Mouse (Mus musculus) lung, embryonic 15.5 days (tissue): ENCODE results near the gene Tpm1. TPM values are rescaled to one million over a fixed set of nuclear protein-coding genes. Genes with fewer than 3 reads are reported as not detected.

Source experiments
- ATAC-seq: fragments of 200-750 bp; cut with Nextera tagmentation; 2 replicates; pipeline ENCODE4 v1.8.0; 2017; ENCODE audit warnings: moderate number of reproducible peaks, borderline replicate concordance; ENCODE audit not compliant: low FRiP score, low TSS enrichment; ENCODE audit errors: extremely low read depth
- H3K27ac ChIP-seq: fragments of 300-500 bp; sonication (generic); 2 replicates; pipeline ENCODE4 v1.5.1; 2015; ENCODE audit warnings: moderate library complexity, mild to moderate bottlenecking, inconsistent platforms
- H3K27me3 ChIP-seq: fragments of 300-500 bp; sonication (generic); 2 replicates; pipeline ENCODE4 v1.6.1; 2015; ENCODE audit warnings: inconsistent platforms
- H3K36me3 ChIP-seq: fragments of 300-500 bp; sonication (generic); 2 replicates; pipeline ENCODE4 v1.6.1; 2015; ENCODE audit warnings: inconsistent platforms
- H3K4me1 ChIP-seq: fragments of 300-500 bp; sonication (generic); 2 replicates; pipeline ENCODE4 v1.6.1; 2015; ENCODE audit warnings: inconsistent platforms
- H3K4me2 ChIP-seq: fragments of 300-500 bp; sonication (generic); 2 replicates; pipeline ENCODE4 v1.6.1; 2015; ENCODE audit warnings: inconsistent platforms, mild to moderate bottlenecking, moderate library complexity
- H3K4me3 ChIP-seq: fragments of 300-500 bp; sonication (generic); 2 replicates; pipeline ENCODE4 v1.5.1; 2015; ENCODE audit warnings: mild to moderate bottlenecking, inconsistent platforms
- H3K9ac ChIP-seq: fragments of 300-500 bp; sonication (generic); 2 replicates; pipeline ENCODE4 v1.6.1; 2015; ENCODE audit warnings: inconsistent platforms
- H3K9me3 ChIP-seq: fragments of 300-500 bp; sonication (generic); 2 replicates; pipeline ENCODE4 v1.6.1; 2016; ENCODE audit warnings: inconsistent platforms
- whole genome bisulfite sequencing: fragments of 180-500 bp; shearing (Covaris S2); methylation state at CpG from one replicate; pipeline ENCODE4 v1.1.7; 2015; 5-methylcytosine and 5-hydroxymethylcytosine counted together
- polyA plus RNA-seq: library from polyadenylated mRNA; unstranded; fragments of >200 nt; fragmentation: Nextera tagmentation; extraction: Ambion mirVana; gene quantifications from 2 replicates; pipeline ENCODE4 v1.2.1, GENCODE M21; 2015

Tpm1 gene
- polyA plus RNA-seq, 1 experiment from 2014 or later: 774 TPM

DNA sequence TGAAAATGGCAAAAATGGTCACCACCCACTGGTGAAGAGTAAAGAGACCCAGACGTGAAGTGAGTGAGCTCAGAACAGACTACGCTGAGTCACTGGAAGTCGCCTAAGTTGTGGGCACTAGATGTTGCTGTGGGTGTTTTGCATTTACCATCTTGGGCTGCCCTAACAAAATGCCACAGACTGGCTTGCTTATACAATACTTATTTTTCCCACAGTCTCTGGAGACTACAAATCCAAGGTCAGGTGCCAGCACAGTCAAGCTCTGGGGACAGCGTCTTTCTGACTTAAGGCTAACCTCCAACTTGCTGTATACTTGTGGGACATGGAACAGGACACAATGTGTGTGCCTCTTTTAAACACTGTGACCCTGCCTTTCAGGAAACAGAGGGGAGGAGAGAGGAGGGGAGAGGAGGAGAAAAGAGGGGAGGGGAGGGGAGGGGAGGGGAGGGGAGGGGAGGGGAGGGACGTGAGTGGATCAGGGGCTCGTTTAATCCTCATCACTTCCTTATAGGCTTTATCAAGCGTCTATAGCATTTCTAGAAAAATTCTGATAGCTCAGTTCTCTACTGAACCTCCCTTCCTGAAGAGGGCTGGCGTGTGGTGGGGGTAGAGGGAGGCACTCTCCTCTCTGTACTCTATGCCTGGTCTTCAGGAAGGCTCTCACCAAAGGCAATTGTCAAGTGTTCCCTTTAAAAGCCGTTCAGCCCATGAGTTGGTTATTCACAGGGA lies 58.0 kb downstream of the Tpm1 start:
- no peak for ATAC-seq
- no peak overlapping the region for H3K4me2 ChIP-seq
- H3K9me3 ChIP-seq: no peaks in the 10 kb centered on the region
- WGBS: 50% methylated on average over 9 of the region's 9 CpGs
- H3K27me3 ChIP-seq: no peaks in the 10 kb centered on the region
- H3K36me3 ChIP-seq: no peaks in the 10 kb centered on the region
- H3K27ac ChIP-seq: peak overlapping the region; percentile 38
- H3K9ac ChIP-seq: no peak overlapping the region
- H3K4me3 ChIP-seq: no peak overlapping the region
- H3K4me1 ChIP-seq: peaks cover 45% of the 10 kb centered on the region

DNA sequence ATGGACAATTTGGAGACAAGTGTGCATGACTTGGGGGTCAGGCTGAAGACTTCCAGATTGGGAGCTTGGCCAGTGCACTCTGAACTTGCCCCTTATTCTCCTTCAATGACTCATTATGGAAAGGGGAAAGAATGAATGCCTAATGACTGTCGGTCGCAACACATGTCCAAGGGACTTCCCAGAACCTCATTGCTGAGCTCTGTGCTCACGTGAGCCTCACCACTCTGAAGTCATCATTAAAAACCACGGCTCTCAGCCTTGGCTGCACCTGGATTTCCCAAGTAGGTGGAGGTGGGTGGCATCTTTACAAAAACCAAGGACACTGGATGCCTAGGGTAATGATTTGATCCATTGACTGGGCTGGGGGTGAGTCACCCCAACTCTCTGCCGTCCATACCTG lies 59.2 kb downstream of the Tpm1 start:
- Histone ChIP-seq H3K4me2 (no peak overlapping the region), H3K4me1 (peaks cover 45% of the 10 kb centered on the region), H3K9me3 (no peaks in the 10 kb centered on the region), H3K27ac (peak overlapping the region; percentile 95), H3K27me3 (no peaks in the 10 kb centered on the region), H3K4me3 (no peak overlapping the region), H3K36me3 (no peaks in the 10 kb centered on the region), H3K9ac (no peak overlapping the region)
- ATAC-seq: no peak
- WGBS: 82% methylated on average over 5 of the region's 5 CpGs

DNA sequence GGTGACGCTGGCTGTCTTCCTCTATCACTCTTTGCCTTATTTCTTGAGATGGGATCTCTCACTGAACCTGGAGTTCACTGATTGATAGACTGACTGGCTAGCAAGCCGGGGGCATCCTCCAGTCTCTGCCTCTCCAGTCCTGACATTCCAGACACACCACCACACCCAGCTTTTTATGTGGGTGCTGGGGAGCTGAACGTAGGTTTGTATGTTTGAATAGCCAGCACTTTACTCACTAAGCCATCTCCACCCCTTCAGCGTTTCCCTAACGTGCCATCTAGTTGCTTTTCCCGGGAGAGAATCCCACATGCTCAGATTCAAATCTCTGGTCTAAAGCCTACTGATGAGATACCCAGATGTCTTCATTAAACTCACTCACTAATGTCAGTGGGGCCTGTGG lies 59.6 kb downstream of the Tpm1 start:
- H3K9ac ChIP-seq: no peak overlapping the region
- WGBS: 42% methylated on average over 6 of the region's 6 CpGs

DNA sequence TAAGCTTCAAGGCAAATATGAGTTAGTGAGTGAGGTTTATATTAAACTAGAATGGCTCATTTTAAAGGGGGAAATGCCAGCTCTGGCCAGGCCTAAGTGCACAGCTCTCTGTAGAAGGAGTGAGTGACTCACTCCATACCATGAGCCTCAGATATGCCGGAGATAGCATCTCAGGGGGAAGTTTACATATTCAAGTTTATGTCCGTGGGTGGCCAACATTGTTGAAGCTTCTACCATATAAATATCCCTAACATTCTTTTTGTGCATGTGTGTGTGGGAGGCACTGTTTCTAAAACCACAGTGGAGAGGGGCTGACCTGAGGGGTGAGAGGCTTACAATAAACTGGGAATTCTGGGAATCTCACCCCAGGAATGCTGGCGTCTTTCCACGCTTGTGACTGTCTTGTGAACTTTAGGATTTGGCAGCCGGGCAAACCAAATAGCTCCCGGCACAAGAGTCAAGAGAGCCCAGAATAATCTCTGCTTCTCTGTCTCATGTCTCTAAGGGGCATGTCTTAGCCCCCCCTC lies 60.3 kb downstream of the Tpm1 start:
- no peaks in the 10 kb centered on the region for H3K36me3 ChIP-seq
- H3K9ac ChIP-seq: no peak overlapping the region
- ATAC-seq: peak; percentile 82
- H3K9me3 ChIP-seq: no peaks in the 10 kb centered on the region
- under 1% methylated on average over 6 of the region's 6 CpGs for WGBS
- H3K27ac ChIP-seq: peak overlapping the region; percentile 95
- H3K4me2 ChIP-seq: peak overlapping the region; percentile 7; the same call in 1 of the 2 replicates
- peaks cover 45% of the 10 kb centered on the region for H3K4me1 ChIP-seq
- H3K27me3 ChIP-seq: no peaks in the 10 kb centered on the region
- no peak overlapping the region for H3K4me3 ChIP-seq

More for the DNA sequence above, 59.6 kb downstream of the Tpm1 start:
- Histone ChIP-seq H3K36me3 (no peaks in the 10 kb centered on the region), H3K9me3 (no peaks in the 10 kb centered on the region), H3K27ac (peak overlapping the region; percentile 95), H3K4me3 (no peak overlapping the region), H3K4me2 (no peak overlapping the region; the same call in 1 of the 2 replicates), H3K27me3 (no peaks in the 10 kb centered on the region), H3K4me1 (peaks cover 45% of the 10 kb centered on the region)
- no peak for ATAC-seq

DNA sequence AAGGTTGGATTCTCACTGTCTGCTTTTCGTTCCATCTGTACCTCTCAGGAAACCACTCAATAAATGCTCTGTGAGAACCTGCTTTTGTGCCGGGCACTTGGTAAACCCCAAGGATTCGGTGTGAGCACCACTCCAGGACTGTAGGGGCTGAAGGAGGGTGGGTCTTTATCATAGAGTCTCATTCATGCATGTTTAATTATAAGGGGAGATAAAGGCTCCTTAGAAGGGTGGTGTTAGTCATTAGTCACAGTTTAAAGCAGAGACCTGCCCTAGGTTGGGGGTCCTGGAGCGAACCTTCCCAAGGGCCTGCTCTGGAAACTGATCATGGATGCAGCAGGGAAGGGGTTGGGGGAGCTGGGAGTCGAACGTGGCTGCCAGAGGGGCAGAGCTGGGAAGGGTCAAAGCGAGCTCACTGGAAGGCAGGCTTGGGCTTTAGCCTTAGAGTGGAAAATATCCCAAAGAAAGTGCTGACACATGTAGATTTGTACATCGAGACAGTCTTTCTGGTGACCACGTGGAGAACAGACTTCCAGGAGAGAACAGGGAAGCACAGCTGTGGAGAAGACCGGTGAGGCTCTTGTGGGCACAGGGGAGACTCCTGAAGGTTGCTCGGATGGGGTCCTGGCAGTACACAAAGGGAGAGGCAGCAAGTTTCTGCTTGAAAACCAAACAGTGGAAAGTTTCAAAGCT lies 60.9 kb downstream of the Tpm1 start:
- ATAC-seq: peak; percentile 56
- Histone ChIP-seq H3K36me3 (no peaks in the 10 kb centered on the region), H3K9me3 (no peaks in the 10 kb centered on the region), H3K27ac (peak overlapping the region; percentile 95), H3K4me2 (no peak overlapping the region), H3K9ac (peak overlapping the region; percentile 17; the same call in 1 of the 2 replicates), H3K27me3 (no peaks in the 10 kb centered on the region), H3K4me1 (peaks cover 45% of the 10 kb centered on the region), H3K4me3 (no peak overlapping the region)
- WGBS: 34% methylated on average over 11 of the region's 11 CpGs

DNA sequence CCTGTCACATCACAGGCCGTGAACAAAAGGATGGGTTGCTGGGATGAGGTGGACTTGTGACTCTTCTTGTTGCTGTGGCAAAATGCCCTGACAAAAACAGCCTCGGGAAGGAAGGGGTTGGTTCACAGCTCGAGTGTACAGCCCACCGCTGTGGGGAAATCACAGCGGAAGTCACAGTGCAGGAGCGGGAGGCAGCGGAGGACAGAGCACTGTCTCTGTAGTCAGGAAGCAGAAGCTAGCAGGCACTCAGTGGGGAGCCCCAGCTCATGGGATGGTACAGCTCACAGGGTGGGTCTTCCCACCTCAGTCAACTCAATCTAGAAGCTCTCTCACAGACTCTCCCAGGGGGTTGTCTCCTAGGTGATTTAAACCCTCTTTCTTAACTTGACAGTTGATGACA lies 63.8 kb downstream of the Tpm1 start:
- H3K4me3 ChIP-seq: no peak overlapping the region
- no peaks in the 10 kb centered on the region for H3K36me3 ChIP-seq
- no peak overlapping the region for H3K9ac ChIP-seq
- H3K4me1 ChIP-seq: peaks cover 30% of the 10 kb centered on the region
- H3K4me2 ChIP-seq: no peak overlapping the region
- no peak for ATAC-seq
- no peaks in the 10 kb centered on the region for H3K27me3 ChIP-seq
- 71% methylated on average over 7 of the region's 7 CpGs for WGBS
- no peaks in the 10 kb centered on the region for H3K9me3 ChIP-seq
- no peak overlapping the region for H3K27ac ChIP-seq

DNA sequence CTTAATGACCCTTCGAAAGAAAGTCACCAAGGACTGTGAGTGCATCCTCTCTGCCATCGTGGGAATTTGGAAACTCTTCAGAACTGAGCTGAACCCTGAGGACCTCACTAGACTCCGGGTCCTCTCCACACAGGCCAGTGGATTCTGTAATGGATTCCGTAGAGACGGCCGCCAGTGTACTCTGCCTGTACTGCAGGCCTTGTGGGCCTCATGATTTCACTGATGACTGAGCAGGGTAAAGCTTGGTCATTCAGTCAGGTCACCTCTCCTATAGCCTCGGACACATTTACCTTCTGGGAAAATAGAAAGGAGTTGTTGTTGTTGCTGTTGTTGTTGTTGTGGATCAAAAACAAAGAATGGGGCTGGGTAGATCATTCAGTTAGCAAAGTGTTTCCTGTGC lies 67.1 kb downstream of the Tpm1 start:
- Histone ChIP-seq H3K36me3 (no peaks in the 10 kb centered on the region), H3K4me3 (no peak overlapping the region), H3K27ac (no peak overlapping the region), H3K9me3 (no peaks in the 10 kb centered on the region), H3K27me3 (no peaks in the 10 kb centered on the region), H3K4me2 (no peak overlapping the region), H3K9ac (no peak overlapping the region), H3K4me1 (no peaks in the 10 kb centered on the region)
- no peak for ATAC-seq
- WGBS: 70% methylated on average over 7 of the region's 7 CpGs

DNA sequence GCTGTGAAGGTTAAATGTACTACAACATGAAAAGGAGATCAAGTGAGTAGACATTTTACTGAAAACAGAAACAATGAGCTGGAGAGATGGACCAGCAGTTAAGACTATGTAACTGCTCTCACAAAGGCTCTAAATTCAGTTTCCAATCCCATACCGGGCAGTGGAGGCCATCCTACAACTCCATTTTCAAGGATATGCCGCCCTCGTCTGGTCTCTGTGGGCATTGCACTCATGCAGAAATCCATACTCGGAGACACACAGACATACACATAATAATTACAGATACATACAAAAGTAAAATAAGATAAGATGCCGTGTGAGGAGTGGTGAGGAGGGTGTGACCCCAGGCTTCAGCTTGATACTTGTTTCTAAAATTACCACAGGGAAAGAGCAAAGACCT lies 68.7 kb downstream of the Tpm1 start:
- Histone ChIP-seq H3K4me2 (no peak overlapping the region), H3K36me3 (no peaks in the 10 kb centered on the region), H3K27ac (no peak overlapping the region), H3K27me3 (no peaks in the 10 kb centered on the region), H3K4me1 (peaks cover 6% of the 10 kb centered on the region), H3K4me3 (no peak overlapping the region), H3K9me3 (no peaks in the 10 kb centered on the region), H3K9ac (no peak overlapping the region)
- no peak for ATAC-seq
- 5% methylated on average over 5 of the region's 5 CpGs for WGBS

DNA sequence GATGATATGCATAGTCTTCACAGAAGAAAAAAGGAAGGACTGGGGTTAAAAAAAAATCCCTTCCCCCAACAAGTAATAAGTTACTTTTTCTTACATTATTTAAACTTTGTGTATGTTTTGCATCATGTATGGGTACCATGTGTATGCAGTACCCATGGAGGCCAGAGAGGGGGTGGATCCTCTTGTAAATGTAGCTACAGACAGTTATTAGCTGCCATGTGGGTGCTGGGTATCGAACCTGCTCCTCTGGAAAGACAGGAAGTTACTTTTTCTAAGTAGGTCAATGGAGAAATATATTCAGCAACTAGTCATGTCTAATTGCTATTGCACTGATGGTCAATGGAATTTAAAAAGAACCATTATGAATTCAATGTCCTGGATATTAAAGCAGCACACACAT lies 70.7 kb downstream of the Tpm1 start:
- H3K27ac ChIP-seq: no peak overlapping the region
- no peaks in the 10 kb centered on the region for H3K36me3 ChIP-seq
- H3K4me3 ChIP-seq: no peak overlapping the region
- H3K9ac ChIP-seq: no peak overlapping the region
- no peaks in the 10 kb centered on the region for H3K9me3 ChIP-seq
- WGBS: 69% methylated on average over 1 of the region's 1 CpGs
- ATAC-seq: no peak
- no peak overlapping the region for H3K4me2 ChIP-seq
- no peaks in the 10 kb centered on the region for H3K27me3 ChIP-seq
- peaks cover 6% of the 10 kb centered on the region for H3K4me1 ChIP-seq

DNA sequence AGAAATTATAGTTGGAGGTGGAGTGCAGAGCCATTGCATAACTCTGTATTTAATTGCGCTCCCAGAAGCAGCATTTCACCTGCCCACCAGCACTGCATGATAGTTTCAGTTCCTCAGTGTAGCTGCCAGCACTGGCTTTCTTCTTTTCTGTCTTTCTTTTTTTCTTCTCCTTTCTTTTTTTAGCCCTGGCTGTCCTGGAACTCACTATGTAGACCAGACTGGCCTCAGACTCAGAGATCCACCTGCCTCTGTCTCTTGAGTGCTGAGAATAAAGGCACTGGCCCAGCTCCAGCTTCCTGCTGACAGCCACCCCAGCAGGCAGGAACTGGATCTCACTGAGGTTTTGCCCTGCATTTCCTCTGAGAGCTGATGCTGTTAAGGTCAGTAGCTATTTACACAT lies 71.2 kb downstream of the Tpm1 start:
- Histone ChIP-seq H3K9ac (no peak overlapping the region), H3K4me2 (no peak overlapping the region), H3K4me1 (peaks cover 6% of the 10 kb centered on the region), H3K36me3 (no peaks in the 10 kb centered on the region), H3K9me3 (no peaks in the 10 kb centered on the region), H3K4me3 (no peak overlapping the region), H3K27ac (no peak overlapping the region), H3K27me3 (no peaks in the 10 kb centered on the region)
- WGBS: 88% methylated on average over 1 of the region's 1 CpGs
- no peak for ATAC-seq

DNA sequence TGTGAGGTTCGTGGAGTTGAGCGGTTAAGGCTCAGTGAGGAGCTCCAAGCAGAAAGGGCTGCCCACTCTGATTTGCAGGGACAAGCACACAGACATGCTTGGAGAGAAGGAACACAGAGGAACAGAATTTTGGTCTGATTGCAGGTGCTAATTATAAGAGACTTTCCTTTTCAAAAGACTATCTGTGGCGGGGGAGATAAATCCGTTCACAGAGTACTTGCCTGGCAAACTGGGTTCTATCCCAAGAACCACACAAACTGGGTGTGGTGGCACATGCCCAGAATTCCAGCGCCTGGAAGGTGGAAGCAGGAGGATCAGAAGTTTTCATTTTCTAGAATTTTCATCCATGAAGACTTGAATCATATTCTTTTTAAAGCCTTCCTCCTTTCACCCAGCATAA lies 72.1 kb downstream of the Tpm1 start:
- Histone ChIP-seq H3K4me3 (no peak overlapping the region), H3K9ac (no peak overlapping the region), H3K27me3 (no peaks in the 10 kb centered on the region), H3K27ac (no peak overlapping the region), H3K4me1 (peaks cover 6% of the 10 kb centered on the region), H3K36me3 (no peaks in the 10 kb centered on the region), H3K4me2 (no peak overlapping the region), H3K9me3 (no peaks in the 10 kb centered on the region)
- 72% methylated on average over 5 of the region's 5 CpGs for WGBS
- ATAC-seq: no peak

DNA sequence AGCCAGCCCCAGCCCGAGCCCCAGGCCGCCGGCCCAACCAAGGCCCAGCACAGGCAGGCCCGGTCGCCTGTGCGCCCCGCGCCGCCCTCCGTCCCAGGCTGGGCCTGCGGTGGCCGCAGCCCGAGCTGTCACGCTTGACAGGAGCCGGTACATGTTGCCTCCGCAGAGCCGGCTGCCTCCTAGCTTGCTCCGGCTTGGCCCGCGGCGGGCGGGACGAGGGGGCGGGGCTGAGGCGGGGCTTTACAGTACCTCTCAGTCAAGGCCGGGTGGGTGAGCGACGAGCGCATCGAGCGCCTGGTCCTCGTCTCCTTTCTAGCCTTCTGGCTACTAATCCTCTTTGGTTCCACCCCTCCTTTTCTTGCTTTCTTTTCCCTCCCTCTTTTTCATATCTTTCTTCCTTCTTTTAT lies 74.0 kb downstream of the Tpm1 start, which contains the start of gene Lactb:
Gene Lactb (minus strand): TSS at position 246 of the 407 bp plus-strand sequence.
- peak; percentile 98 for ATAC-seq
- WGBS: under 1% methylated on average over 29 of the region's 32 CpGs
- Histone ChIP-seq H3K36me3 (no peaks in the 10 kb centered on the region), H3K9me3 (no peaks in the 10 kb centered on the region), H3K27me3 (no peaks in the 10 kb centered on the region), H3K4me2 (peak within 1 kb of the TSS; percentile 92), H3K9ac (peak within 1 kb of the TSS; percentile 75), H3K4me3 (peak within 1 kb of the TSS; percentile 92), H3K4me1 (peaks cover 6% of the 10 kb centered on the region), H3K27ac (peak within 1 kb of the TSS; percentile 91)
